Mouse (Mus musculus): ENCODE results near the gene Dnah14.
A peak's percentile ranks its signal among the peaks of the same experiment; 100 is the strongest.

Dnah14 gene

GRCm38 (mm10) chr1:181850441-181850840 lies 274.1 kb downstream of the Dnah14 start:
- DNase-seq (ENCODE audit: extremely low read depth, insufficient read length, low spot score), result no peak

GRCm38 (mm10) chr1:181851521-181852310 lies 275.4 kb downstream of the Dnah14 start:
- no peak for DNase-seq (ENCODE audit: extremely low read depth, insufficient read length, low spot score)

- no peak for DNase-seq (ENCODE audit: extremely low read depth, insufficient read length, low spot score)
Measured at GRCm38 (mm10) chr1:181852466-181852865, 276.1 kb downstream of the Dnah14 start.

- no peak for DNase-seq (ENCODE audit: extremely low read depth, insufficient read length, low spot score)
Measured at GRCm38 (mm10) chr1:181853081-181853736, 276.9 kb downstream of the Dnah14 start.

GRCm38 (mm10) chr1:181854829-181855228 lies 278.5 kb downstream of the Dnah14 start:
- DNase-seq (ENCODE audit: extremely low read depth, insufficient read length, low spot score), result no peak

GRCm38 (mm10) chr1:181856329-181856728 lies 280.0 kb downstream of the Dnah14 start:
- DNase-seq (ENCODE audit: extremely low read depth, insufficient read length, low spot score), result no peak

GRCm38 (mm10) chr1:181860659-181861058 lies 284.3 kb downstream of the Dnah14 start:
- DNase-seq (ENCODE audit: extremely low read depth, insufficient read length, low spot score), result peak; percentile 83

GRCm38 (mm10) chr1:181861181-181861902 lies 285.0 kb downstream of the Dnah14 start:
- no peak for DNase-seq (ENCODE audit: extremely low read depth, insufficient read length, low spot score)

GRCm38 (mm10) chr1:181862676-181863374 lies 286.5 kb downstream of the Dnah14 start:
- no peak for DNase-seq (ENCODE audit: extremely low read depth, insufficient read length, low spot score)

- no peak for DNase-seq (ENCODE audit: extremely low read depth, insufficient read length, low spot score)
Measured at GRCm38 (mm10) chr1:181863431-181863830, 287.1 kb downstream of the Dnah14 start.
